Mouse (Mus musculus) left cerebral cortex, postnatal 10 days (tissue): ENCODE measurements around the gene Gm5269. TPM values are rescaled to one million over a fixed set of nuclear protein-coding genes. Genes with fewer than 3 reads are reported as not detected.

Experiments used
- DNase-seq, 2 experiments: peaks; one replicate each; pipeline ENCODE4 v3.0.0; 2021 to 2022; ENCODE audit warnings: low spot score in 2 of 2, mixed read lengths in 1 of 2; ENCODE audit errors: extremely low spot score in 1 of 2
- intact Hi-C: fragments of 180-260 bp; cut with DNase I; formaldehyde crosslinking; loops from one replicate; pipeline ENCODE4 v1.15.1; 2025
- total RNA-seq, 2 experiments: library from RNA; stranded (reverse); gene quantifications; 2 replicates each; pipeline ENCODE4 v1.2.3; 2021

Gm5269 gene
- total RNA-seq, 2 experiments from 2014 or later = not detected

DNA sequence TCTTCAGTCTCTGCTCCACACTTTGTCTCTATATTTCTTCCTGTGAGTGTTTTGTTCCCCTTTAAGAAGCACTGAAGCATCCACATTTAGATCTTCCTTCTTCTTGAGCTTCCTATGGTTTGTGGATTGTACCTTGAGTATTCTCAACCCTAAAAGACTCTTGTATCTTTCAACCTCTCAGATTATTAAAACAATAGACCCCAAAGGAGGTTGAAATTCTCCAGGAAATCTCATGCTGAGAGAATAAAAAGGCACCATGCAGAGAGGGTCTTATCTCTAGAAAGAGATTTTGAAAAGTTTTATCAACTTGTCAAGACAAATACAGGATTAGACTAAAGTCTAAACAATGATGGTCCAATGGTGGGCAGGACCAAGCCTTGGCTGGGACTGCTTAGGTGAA lies 6.7 kb downstream of the Gm5269 start:
- intact Hi-C loops = no loop called here

GRCm38 (mm10) chr1:45882076-45882475 lies 8.0 kb downstream of the Gm5269 start:
- intact Hi-C loops = no loop called here
- no peak for DNase-seq

More for the DNA sequence above, 6.7 kb downstream of the Gm5269 start:
- DNase-seq = no peak

- no peak for DNase-seq
- intact Hi-C loops = no loop called here
Observed at GRCm38 (mm10) chr1:45881228-45881832, 8.7 kb downstream of the Gm5269 start.

DNA sequence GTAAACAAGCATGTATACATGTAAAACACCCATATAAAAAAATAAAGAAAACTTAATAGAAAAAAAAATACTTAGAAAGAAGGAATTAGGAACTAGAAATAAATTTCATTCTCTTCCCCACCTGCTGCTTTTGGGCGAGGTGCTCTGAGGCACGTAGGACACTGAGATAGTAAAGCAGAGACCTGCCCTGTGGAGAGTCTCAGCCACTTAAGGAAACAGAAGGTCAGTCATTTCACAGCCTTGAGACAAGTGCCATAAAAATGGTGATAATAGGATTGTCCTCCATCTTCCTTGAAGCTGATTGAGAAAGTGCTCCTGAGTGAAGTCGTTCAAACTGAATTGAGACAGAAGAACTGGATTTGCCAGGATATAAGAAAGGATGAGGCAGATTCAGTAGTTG lies 12.6 kb downstream of the Gm5269 start:
- intact Hi-C loops = no loop called here
- DNase-seq = no peak

DNA sequence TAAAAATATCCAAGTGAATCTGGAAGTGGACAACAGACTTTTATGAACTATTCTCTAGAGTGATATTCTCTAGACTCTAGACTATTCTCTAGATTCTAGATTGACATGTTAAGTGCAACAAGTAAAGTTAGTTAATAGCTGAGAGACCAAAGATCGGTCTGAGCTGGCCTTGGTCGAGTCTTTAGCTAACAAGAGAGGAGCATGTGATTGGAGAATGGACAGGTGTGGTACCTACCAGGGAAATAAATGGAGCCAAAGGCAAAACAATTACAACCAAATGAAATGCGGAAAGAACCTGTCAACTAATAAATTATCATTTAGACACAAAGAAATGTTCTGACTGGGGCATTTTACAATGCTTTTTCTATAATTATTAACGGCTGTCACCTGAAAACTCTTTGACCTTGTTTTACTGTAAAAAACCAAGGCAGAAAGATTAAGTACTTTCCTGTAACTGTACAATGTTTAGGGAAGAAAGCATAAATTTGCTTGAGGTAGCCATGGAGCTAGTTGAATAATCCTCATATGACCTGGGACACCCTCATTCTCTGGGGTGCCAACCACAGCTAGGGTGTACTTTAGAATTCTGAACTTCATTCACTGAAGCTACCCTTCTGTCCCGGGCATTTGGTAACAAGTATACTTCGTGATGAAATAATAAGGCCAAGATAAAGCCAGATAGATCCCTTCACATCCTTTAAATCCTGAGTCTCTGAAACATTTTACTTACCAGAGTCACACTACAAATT lies 13.4 kb downstream of the Gm5269 start:
- no peak for DNase-seq
- intact Hi-C loops = no loop called here

- intact Hi-C loops = no loop called here
- no peak for DNase-seq
Observed at GRCm38 (mm10) chr1:45875640-45876039, 14.4 kb downstream of the Gm5269 start.

- DNase-seq = no peak
- intact Hi-C loops = no loop called here
Observed at GRCm38 (mm10) chr1:45873250-45873649, 16.8 kb downstream of the Gm5269 start.

GRCm38 (mm10) chr1:45868479-45869137 lies 21.5 kb downstream of the Gm5269 start:
- DNase-seq = no peak
- intact Hi-C loops = no loop called here

GRCm38 (mm10) chr1:45868050-45868449 lies 22.0 kb downstream of the Gm5269 start:
- no peak for DNase-seq

GRCm38 (mm10) chr1:45866288-45867018 lies 23.6 kb downstream of the Gm5269 start:
- DNase-seq = no peak
- intact Hi-C loops = no loop called here

More at GRCm38 (mm10) chr1:45868050-45868449, 22.0 kb downstream of the Gm5269 start:
- intact Hi-C loops = no loop called here

- no peak for DNase-seq
- intact Hi-C loops = no loop called here
Observed at GRCm38 (mm10) chr1:45865727-45866126, 24.3 kb downstream of the Gm5269 start.

DNA sequence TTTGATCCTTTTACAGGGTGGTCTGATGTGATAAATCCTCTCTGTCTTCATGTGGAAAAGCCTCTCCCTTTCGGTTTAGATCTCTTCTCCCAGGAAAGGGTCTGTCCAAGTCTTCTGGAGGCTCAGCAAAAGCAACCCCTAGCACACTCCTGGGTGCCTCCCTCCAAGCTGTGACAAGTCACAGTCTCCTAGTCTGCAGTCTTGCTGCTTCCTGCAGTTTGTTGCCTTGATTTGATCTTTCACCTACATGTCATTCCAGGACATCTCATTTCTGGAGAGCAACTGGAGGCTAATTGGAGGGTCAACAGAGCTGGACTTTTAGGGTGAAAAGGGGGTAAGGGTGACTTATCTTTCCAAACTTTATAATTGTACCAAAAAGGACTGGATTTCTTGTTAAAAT lies 24.8 kb downstream of the Gm5269 start:
- no peak for DNase-seq
- intact Hi-C loops = no loop called here

DNA sequence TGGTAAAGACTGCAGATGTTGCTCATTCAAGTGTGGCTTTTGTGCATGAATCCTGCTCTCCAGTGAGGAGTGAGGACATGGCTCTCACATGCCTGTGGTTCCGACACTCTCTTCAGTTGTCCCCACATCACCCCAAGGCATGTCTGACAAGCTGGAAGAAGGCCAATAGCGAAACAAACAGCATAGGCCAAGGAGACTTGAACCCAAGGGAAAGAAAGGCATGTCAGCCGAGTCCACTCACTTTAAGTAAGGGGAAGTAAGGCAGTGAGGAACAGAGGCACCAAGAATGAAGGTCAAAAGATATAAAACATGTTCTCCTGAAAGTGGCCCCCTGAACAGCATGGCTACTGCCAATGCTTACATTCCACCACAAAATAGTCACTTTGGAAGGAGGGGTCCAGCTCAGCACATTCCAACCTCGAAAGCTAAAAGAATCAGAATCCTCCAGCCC lies 25.5 kb downstream of the Gm5269 start:
- intact Hi-C loops = no loop called here
- no peak for DNase-seq

- DNase-seq = no peak
- intact Hi-C loops = no loop called here
Observed at GRCm38 (mm10) chr1:45863641-45864040, 26.4 kb downstream of the Gm5269 start.

GRCm38 (mm10) chr1:45861162-45861561 lies 28.9 kb downstream of the Gm5269 start:
- intact Hi-C loops = no loop called here
- no peak for DNase-seq

DNA sequence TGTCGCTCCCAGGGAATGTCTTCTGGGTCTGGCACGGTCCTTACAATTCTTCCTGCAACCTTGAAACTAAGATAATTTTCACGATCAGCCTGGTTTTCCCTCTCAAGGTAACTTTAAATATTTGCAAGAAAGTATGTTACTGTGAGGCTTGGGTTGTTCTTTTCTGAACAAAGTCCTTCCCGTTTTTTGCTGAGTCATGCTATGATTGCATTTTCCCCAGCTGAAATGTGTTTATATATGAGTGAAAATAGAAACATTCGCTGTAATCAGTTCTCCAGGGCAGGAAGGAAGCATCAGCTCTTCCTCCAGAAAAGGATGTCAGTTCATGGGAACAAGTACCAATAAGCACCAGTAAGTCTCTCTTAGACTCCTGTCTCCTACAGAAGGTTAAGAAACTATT lies 29.7 kb downstream of the Gm5269 start:
- DNase-seq = no peak
- intact Hi-C loops = no loop called here

DNA sequence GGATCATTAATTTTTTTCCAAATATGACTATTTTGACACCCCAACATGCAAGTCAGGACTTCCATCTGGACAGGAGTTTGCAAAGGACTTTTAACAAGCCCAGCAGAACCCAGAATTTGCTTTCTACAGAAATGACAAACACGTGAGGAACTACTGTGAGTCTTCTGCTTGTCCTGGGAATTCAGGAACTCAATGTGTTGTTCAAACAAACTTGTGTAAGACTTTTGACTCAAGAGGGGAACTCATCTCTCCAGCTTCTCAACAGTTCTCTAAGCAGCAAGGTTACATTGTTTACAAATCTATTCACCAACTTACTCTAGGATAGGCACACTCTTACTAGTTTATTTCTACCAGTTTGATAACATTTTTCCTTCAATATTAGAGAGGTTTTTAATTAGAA lies 32.0 kb downstream of the Gm5269 start:
- intact Hi-C loops = no loop called here
- no peak for DNase-seq

GRCm38 (mm10) chr1:45845466-45845865 lies 44.6 kb downstream of the Gm5269 start:
- intact Hi-C loops = no loop called here

More at GRCm38 (mm10) chr1:45845466-45845865, 44.6 kb downstream of the Gm5269 start:
- no peak for DNase-seq
